Comparison of ENCODE assay signal across 7 mouse cellular contexts in the genomic region with DNA sequence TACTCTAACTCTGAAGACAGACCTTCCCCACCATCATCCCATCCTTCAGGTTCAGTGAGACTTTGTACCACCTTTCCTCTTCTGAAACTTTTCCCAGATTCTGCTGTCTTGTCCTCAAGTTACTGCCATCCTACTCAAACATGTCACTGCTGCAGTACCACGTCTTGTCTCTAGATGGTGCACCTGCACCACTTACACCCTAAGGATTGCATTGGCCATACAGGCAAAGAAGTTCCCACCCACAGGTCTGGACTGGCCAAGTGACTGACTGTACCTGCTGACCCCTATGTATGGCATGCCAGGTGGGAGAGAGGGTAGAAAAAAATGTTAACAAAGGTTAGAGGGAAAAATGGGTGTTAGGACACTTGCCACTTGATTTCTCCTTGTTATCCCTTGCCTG. TPM values are rescaled to one million over a fixed set of nuclear protein-coding genes. Genes with fewer than 3 reads are reported as not detected.
DNase-seq lines count a peak whose midpoint lies in the region; ATAC-seq lines count a peak whose summit lies in the region.

No protein-coding gene starts in this region.

- H3K9ac ChIP-seq in midbrain, embryonic 14.5 days (replicated peaks; ENCODE audit: low read length): no peak overlapping the region

- no peak overlapping the region for H3K4me3 ChIP-seq in midbrain, embryonic 14.5 days (replicated peaks; ENCODE audit: low read depth, low read length)

- ATAC-seq in midbrain, embryonic 14.5 days (ENCODE audit: low FRiP score, low TSS enrichment): peak; percentile 50; the same call in 1 of the 2 replicates

- H3K4me1 ChIP-seq in midbrain, embryonic 14.5 days (ENCODE audit: control insufficient read depth, insufficient read depth, low read length): no peaks in the 10 kb centered on the region

- no peaks in the 10 kb centered on the region for H3K9me3 ChIP-seq in midbrain, embryonic 14.5 days (ENCODE audit: control insufficient read depth, low read length)

- intact Hi-C loops in gastrocnemius, postnatal 36 days (cut with DNase I): loop anchor here (2.0 kb wide), 2 partner anchors 143 to 211 kb away; a partner anchor contains a TSS
- intact Hi-C loops in left cerebral cortex, postnatal 4 days (cut with DNase I): loop anchor here (10.0 kb wide), 1 partner anchor 139 kb away; no protein-coding TSS in a partner anchor

- peaks cover 41% of the 10 kb centered on the region for H3K36me3 ChIP-seq in midbrain, embryonic 14.5 days (ENCODE audit: control insufficient read depth, insufficient read depth, low read length)

- H3K27ac ChIP-seq in midbrain, embryonic 14.5 days (replicated peaks; ENCODE audit: low read depth, low read length): no peak overlapping the region

- no peak overlapping the region for H3K4me2 ChIP-seq in midbrain, embryonic 14.5 days (ENCODE audit: low read length)

- no peaks in the 10 kb centered on the region for H3K27me3 ChIP-seq in midbrain, embryonic 14.5 days (ENCODE audit: control insufficient read depth, insufficient read depth, low read length)

- 0% methylated on average over 1 of the region's 1 CpGs for WGBS in midbrain, embryonic 14.5 days

- DNase-seq in adrenal gland, adult 8-10 months: peak; percentile 64
- DNase-seq in embryo, embryonic 11 days: peak; percentile 82
- DNase-seq in gastrocnemius, postnatal 36 days: peak; percentile 63 to 77
- DNase-seq in kidney, adult 18-20 months: peak; percentile 89
- peak; percentile 85 for DNase-seq in left cerebral cortex, postnatal 4 days
- DNase-seq in midbrain, embryonic 14.5 days: peak; percentile 89
- peak; percentile 60 for DNase-seq in spleen, adult 12 weeks (ENCODE audit: low spot score)

RNA-seq across cellular contexts. Expression of a gene that starts 10.2 kb away (rescaled TPM):
- 100 to 1,000 TPM; 123 to 161 (median 141) TPM for total RNA-seq in adrenal gland, adult 8-10 months (2022)
- 10 to 100 TPM; 26.0 to 27.3 TPM for total RNA-seq in gastrocnemius, postnatal 36 days (2021)
- 10 to 100 TPM; 66.4 to 69.2 TPM for total RNA-seq in left cerebral cortex, postnatal 4 days (2021)
- polyA plus RNA-seq in midbrain, embryonic 14.5 days (2014; fragmentation: Nextera tagmentation; extraction: Ambion mirVana): 48.3 and 53.6 TPM in 2 replicates

RNA-seq across cellular contexts. Expression of a gene that starts 19.6 kb away (rescaled TPM):
- not detected for total RNA-seq in adrenal gland, adult 8-10 months (2022)
- total RNA-seq in gastrocnemius, postnatal 36 days (2021): not detected
- total RNA-seq in left cerebral cortex, postnatal 4 days (2021): 10 to 100 TPM; 43.6 to 48.3 TPM
- polyA plus RNA-seq in midbrain, embryonic 14.5 days (2014; fragmentation: Nextera tagmentation; extraction: Ambion mirVana): 11.7 and 13.9 TPM in 2 replicates

RNA-seq across cellular contexts. Expression of a gene that starts 49.1 kb away (rescaled TPM):
- not detected for total RNA-seq in adrenal gland, adult 8-10 months (2022)
- not detected for total RNA-seq in gastrocnemius, postnatal 36 days (2021)
- total RNA-seq in left cerebral cortex, postnatal 4 days (2021): not detected
- not detected in 2 replicates for polyA plus RNA-seq in midbrain, embryonic 14.5 days (2014; fragmentation: Nextera tagmentation; extraction: Ambion mirVana)

Comparison
In these comparisons a context has a peak if more than half of its experiments do, and no peak if none do; other contexts are left out.
1. RNA of a gene that starts 19.6 kb away (total RNA-seq): 43.6 to 48.3 TPM in left cerebral cortex, postnatal 4 days; not detected in adrenal gland, adult 8-10 months and not detected in gastrocnemius, postnatal 36 days; every median in the first group is over 10 times any median in the second.
2. Peak in every context shown above with its lines, with median percentiles within 50 percentile points of each other: DNase-seq.